ENCODE assay signal across 8 mouse cellular contexts in genomic region chr4:154898506-154899446, GRCm38 (mm10). TPM values are rescaled to one million over a fixed set of nuclear protein-coding genes. Genes with fewer than 3 reads are reported as not detected.
DNase-seq lines count a peak whose midpoint lies in the region; ATAC-seq and TF ChIP-seq lines count a peak whose summit lies in the region.

Fam213b (minus strand) TSS chr4:154899135.

- peak; percentile 92 for ATAC-seq in embryonic facial prominence, embryonic 12.5 days (ENCODE audit: insufficient number of reproducible peaks, insufficient read depth, low FRiP score, low TSS enrichment)
- peak; percentile 84 for ATAC-seq in granulocyte monocyte progenitor cell, adult 5-6 weeks (replicated peaks; ENCODE audit: poor library complexity, severe bottlenecking)
- peak; percentile 94 for ATAC-seq in intestine, postnatal 0 days
- peak; percentile 97 for ATAC-seq in midbrain, embryonic 12.5 days (ENCODE audit: low FRiP score, low read depth)

- H3K4me1 ChIP-seq in embryonic facial prominence, embryonic 12.5 days: peaks cover 16% of the 10 kb centered on the region
- H3K4me1 ChIP-seq in intestine, postnatal 0 days (replicated peaks; ENCODE audit: control insufficient read depth, insufficient read depth, low read length): peaks cover 5% of the 10 kb centered on the region; the same call in 1 of the 2 replicates
- H3K4me1 ChIP-seq in limb, embryonic 10.5 days: peaks cover 29% of the 10 kb centered on the region
- H3K4me1 ChIP-seq in midbrain, embryonic 12.5 days: peaks cover 23% of the 10 kb centered on the region

- no peaks in the 10 kb centered on the region for H3K9me3 ChIP-seq in embryonic facial prominence, embryonic 12.5 days
- no peaks in the 10 kb centered on the region for H3K9me3 ChIP-seq in intestine, postnatal 0 days (ENCODE audit: control insufficient read depth)
- no peaks in the 10 kb centered on the region for H3K9me3 ChIP-seq in limb, embryonic 10.5 days (replicated peaks)
- H3K9me3 ChIP-seq in midbrain, embryonic 12.5 days: no peaks in the 10 kb centered on the region

- H3K4me3 ChIP-seq in embryonic facial prominence, embryonic 12.5 days: peak within 1 kb of the TSS; percentile 57
- peak within 1 kb of the TSS; percentile 55 for H3K4me3 ChIP-seq in intestine, postnatal 0 days (ENCODE audit: low read depth, low read length)
- H3K4me3 ChIP-seq in limb, embryonic 10.5 days: peak within 1 kb of the TSS; percentile 69
- peak within 1 kb of the TSS; percentile 57 for H3K4me3 ChIP-seq in midbrain, embryonic 12.5 days

- no peaks in the 10 kb centered on the region for H3K27me3 ChIP-seq in embryonic facial prominence, embryonic 12.5 days
- H3K27me3 ChIP-seq in intestine, postnatal 0 days (replicated peaks; ENCODE audit: control insufficient read depth, insufficient read depth, low read length): no peaks in the 10 kb centered on the region
- 0 out of 2 replicates have a peak, but pooled peaks cover 18% of the 10 kb centered on the region for H3K27me3 ChIP-seq in limb, embryonic 10.5 days (ENCODE audit: low read depth, poor library complexity, severe bottlenecking)
- H3K27me3 ChIP-seq in midbrain, embryonic 12.5 days: peaks cover 22% of the 10 kb centered on the region; the same call in 1 of the 2 replicates

- no peaks in the 10 kb centered on the region for H3K36me3 ChIP-seq in embryonic facial prominence, embryonic 12.5 days
- peaks cover 4% of the 10 kb centered on the region; the same call in 1 of the 2 replicates for H3K36me3 ChIP-seq in intestine, postnatal 0 days (ENCODE audit: control insufficient read depth, insufficient read depth)
- no peaks in the 10 kb centered on the region for H3K36me3 ChIP-seq in limb, embryonic 10.5 days
- H3K36me3 ChIP-seq in midbrain, embryonic 12.5 days: 0 out of 2 replicates have a peak, but pooled peaks cover 7% of the 10 kb centered on the region

- H3K4me2 ChIP-seq in embryonic facial prominence, embryonic 12.5 days (replicated peaks): peak within 1 kb of the TSS; percentile 77
- peak within 1 kb of the TSS; percentile 95 for H3K4me2 ChIP-seq in intestine, postnatal 0 days (replicated peaks; ENCODE audit: low read depth)
- peak within 1 kb of the TSS; percentile 80 for H3K4me2 ChIP-seq in midbrain, embryonic 12.5 days (replicated peaks)

- no peak for TF ChIP-seq CTCF in intestine, postnatal 0 days (IDR thresholded peaks at IDR 0.05; ENCODE audit: low read depth)

- peak within 1 kb of the TSS; percentile 24 for H3K27ac ChIP-seq in embryonic facial prominence, embryonic 12.5 days
- no peak within 1 kb of the TSS for H3K27ac ChIP-seq in intestine, postnatal 0 days (ENCODE audit: low read depth, low read length)
- H3K27ac ChIP-seq in limb, embryonic 10.5 days: peak within 1 kb of the TSS; percentile 81
- peak within 1 kb of the TSS; percentile 50; the same call in 1 of the 2 replicates for H3K27ac ChIP-seq in midbrain, embryonic 12.5 days (replicated peaks)

- 3% methylated on average over 43 of the region's 43 CpGs for WGBS in embryonic facial prominence, embryonic 12.5 days
- 2% methylated on average over 43 of the region's 43 CpGs for WGBS in intestine, postnatal 0 days
- 4% methylated on average over 43 of the region's 43 CpGs for WGBS in limb, embryonic 10.5 days
- 5% methylated on average over 43 of the region's 43 CpGs for WGBS in midbrain, embryonic 12.5 days

- peak; percentile 83 for DNase-seq in ovary, adult 18-20 months (ENCODE audit: low spot score)
- DNase-seq in ovary, postnatal 10 days (ENCODE audit: low spot score): no peak
- peak; percentile 92 for DNase-seq in limb, embryonic 10.5 days (ENCODE audit: low spot score)
- peak; percentile 74 to 75 for DNase-seq in spleen, adult 18-20 months

- peak within 1 kb of the TSS; percentile 76 for H3K9ac ChIP-seq in embryonic facial prominence, embryonic 12.5 days
- H3K9ac ChIP-seq in intestine, postnatal 0 days (ENCODE audit: low read depth, low read length): peak within 1 kb of the TSS; percentile 45
- peak within 1 kb of the TSS; percentile 69 for H3K9ac ChIP-seq in midbrain, embryonic 12.5 days (replicated peaks)

RNA-seq across cellular contexts. Expression of gene Fam213b, which starts in this region (rescaled TPM):
- 45.7 and 47.8 TPM in 2 replicates for polyA plus RNA-seq in embryonic facial prominence, embryonic 12.5 days (2016; fragmentation: Nextera tagmentation; extraction: Ambion mirVana)
- 6.9 and 8.5 TPM in 2 replicates for total RNA-seq in granulocyte monocyte progenitor cell, adult 5-6 weeks (2014; fragmentation: Nextera tagmentation)
- total RNA-seq in granulocyte monocyte progenitor cell, adult 5-6 weeks (2017): 2.9 and 6.7 TPM in 2 replicates
- 66.9 and 68.5 TPM in 2 replicates for polyA plus RNA-seq in intestine, postnatal 0 days (2015; fragmentation: Nextera tagmentation; extraction: Ambion mirVana)
- 34.9 and 42.7 TPM in 2 replicates for polyA plus RNA-seq in limb, embryonic 10.5 days (2016; fragmentation: Nextera tagmentation; extraction: Ambion mirVana)
- polyA plus RNA-seq in midbrain, embryonic 12.5 days (2016; fragmentation: Nextera tagmentation; extraction: Ambion mirVana): 33.2 and 36.0 TPM in 2 replicates
